11 mouse cellular contexts compared by ENCODE assay signal in the genomic region with DNA sequence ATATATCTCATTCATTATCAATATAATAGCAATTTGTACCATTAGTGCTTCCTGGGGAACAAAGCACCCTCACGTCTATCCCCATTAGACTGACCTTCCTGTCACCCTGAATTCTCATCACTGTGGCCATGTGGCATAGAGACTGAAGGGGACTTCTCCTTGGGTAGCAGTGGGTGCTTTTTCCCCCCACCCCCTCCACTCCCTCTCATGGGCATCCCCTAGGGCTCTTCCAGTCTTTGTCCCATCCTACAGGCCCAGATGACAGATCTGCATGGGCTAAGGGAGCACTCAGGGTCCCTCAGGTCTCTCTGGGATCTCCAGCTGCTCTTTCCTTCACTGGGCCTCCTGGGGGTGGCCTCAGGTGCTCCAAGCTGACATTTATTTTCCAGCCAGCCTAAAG.
A peak's percentile ranks its signal among the peaks of the same experiment; 100 is the strongest.
DNase-seq lines count a peak whose midpoint lies in the region; ATAC-seq and TF ChIP-seq lines count a peak whose summit lies in the region.
"Had no signal": no experiment of that assay in that cellular context is flagged by ENCODE, and none has a peak within 500 bp of the region (broad histone marks: within the 10 kb centered on the region; RNA-seq: fewer than 3 reads in every experiment).

No protein-coding gene starts in this region.

- ATAC-seq in midbrain, embryonic 11.5 days (ENCODE audit: low FRiP score) = 0 out of 2 replicates have a peak, but pooled peaks have one; percentile 33
- peak; percentile 57 for ATAC-seq in forebrain, embryonic 15.5 days (replicated peaks)
- peak; percentile 31; the same call in 1 of the 2 replicates for ATAC-seq in midbrain, embryonic 12.5 days (ENCODE audit: low FRiP score, low read depth)
- no peak for ATAC-seq in stomach, embryonic 15.5 days (ENCODE audit: insufficient read depth, low FRiP score, low read depth)

- TF ChIP-seq CTCF in cerebellum, adult 2 months (IDR thresholded peaks at IDR 0.05; ENCODE audit: borderline replicate concordance, insufficient read depth, low read depth, low read length) = no peak

- no peak overlapping the region for H3K4me2 ChIP-seq in midbrain, embryonic 11.5 days
- H3K4me2 ChIP-seq in forebrain, embryonic 15.5 days (replicated peaks) = no peak overlapping the region
- no peak overlapping the region for H3K4me2 ChIP-seq in midbrain, embryonic 12.5 days (replicated peaks)
- H3K4me2 ChIP-seq in stomach, embryonic 15.5 days = no peak overlapping the region
- H3K4me2 ChIP-seq: limb, embryonic 15.5 days had no signal

- H3K4me1 ChIP-seq in midbrain, embryonic 11.5 days (ENCODE audit: control insufficient read depth, insufficient read depth, low read length) = no peaks in the 10 kb centered on the region
- H3K4me1 ChIP-seq in midbrain, embryonic 10.5 days = no peaks in the 10 kb centered on the region
- peaks cover 28% of the 10 kb centered on the region for H3K4me1 ChIP-seq in forebrain, embryonic 15.5 days
- H3K4me1 ChIP-seq in midbrain, embryonic 12.5 days = peaks cover 21% of the 10 kb centered on the region
- 0 out of 2 replicates have a peak, but pooled peaks cover 5% of the 10 kb centered on the region for H3K4me1 ChIP-seq in stomach, embryonic 15.5 days
- H3K4me1 ChIP-seq in cerebellum, adult 2 months (ENCODE audit: control insufficient read depth, insufficient read depth, low read length) = peaks cover 9% of the 10 kb centered on the region

- TF ChIP-seq POLR2A in cerebellum, adult 2 months (IDR thresholded peaks at IDR 0.05; ENCODE audit: borderline replicate concordance, insufficient read depth, low read length) = no peak

- no peaks in the 10 kb centered on the region for H3K9me3 ChIP-seq in midbrain, embryonic 11.5 days (ENCODE audit: control insufficient read depth, low read length)
- no peaks in the 10 kb centered on the region for H3K9me3 ChIP-seq in midbrain, embryonic 10.5 days (replicated peaks)
- no peaks in the 10 kb centered on the region for H3K9me3 ChIP-seq in forebrain, embryonic 15.5 days
- H3K9me3 ChIP-seq in midbrain, embryonic 12.5 days = no peaks in the 10 kb centered on the region
- no peaks in the 10 kb centered on the region for H3K9me3 ChIP-seq in stomach, embryonic 15.5 days
- H3K9me3 ChIP-seq: limb, embryonic 15.5 days had no signal

- 74% methylated on average over 1 of the region's 1 CpGs for WGBS in midbrain, embryonic 11.5 days
- 75% methylated on average over 1 of the region's 1 CpGs for WGBS in midbrain, embryonic 10.5 days
- 2% methylated on average over 1 of the region's 1 CpGs for WGBS in forebrain, embryonic 15.5 days
- WGBS in midbrain, embryonic 12.5 days = 63% methylated on average over 1 of the region's 1 CpGs
- WGBS in stomach, embryonic 15.5 days = 49% methylated on average over 1 of the region's 1 CpGs
- 48% methylated on average over 1 of the region's 1 CpGs for WGBS in cerebellum, adult 2 months

- H3K36me3 ChIP-seq in midbrain, embryonic 11.5 days (ENCODE audit: control insufficient read depth, insufficient read depth, low read length) = no peaks in the 10 kb centered on the region
- peaks cover 30% of the 10 kb centered on the region for H3K36me3 ChIP-seq in midbrain, embryonic 10.5 days
- H3K36me3 ChIP-seq in forebrain, embryonic 15.5 days = peaks cover 29% of the 10 kb centered on the region
- peaks cover 29% of the 10 kb centered on the region for H3K36me3 ChIP-seq in midbrain, embryonic 12.5 days
- H3K36me3 ChIP-seq in stomach, embryonic 15.5 days = peaks cover 8% of the 10 kb centered on the region; the same call in 1 of the 2 replicates

- H3K4me3 ChIP-seq in midbrain, embryonic 11.5 days (ENCODE audit: low read depth, low read length) = no peak overlapping the region
- H3K4me3 ChIP-seq in midbrain, embryonic 10.5 days = no peak overlapping the region
- no peak overlapping the region for H3K4me3 ChIP-seq in forebrain, embryonic 15.5 days
- no peak overlapping the region for H3K4me3 ChIP-seq in midbrain, embryonic 12.5 days
- no peak overlapping the region for H3K4me3 ChIP-seq in stomach, embryonic 15.5 days (replicated peaks)
- no peak overlapping the region for H3K4me3 ChIP-seq in cerebellum, adult 2 months (replicated peaks; ENCODE audit: insufficient read depth, low read depth, low read length)
- H3K4me3 ChIP-seq: left cerebral cortex, adult 2 months; limb, embryonic 15.5 days had no signal

- DNase-seq in midbrain, embryonic 11.5 days (ENCODE audit: low spot score, missing footprints) = peak; percentile 83
- no peak for DNase-seq in midbrain, embryonic 10.5 days (ENCODE audit: low spot score)
- no peak for DNase-seq in cerebellum, adult 2 months
- DNase-seq in kidney, postnatal 36 days = no peak
- DNase-seq: adrenal gland, postnatal 25 days; right cerebral cortex, postnatal 14 days had no signal

- H3K27me3 ChIP-seq in midbrain, embryonic 11.5 days (ENCODE audit: control insufficient read depth, insufficient read depth, low read length) = no peaks in the 10 kb centered on the region
- no peaks in the 10 kb centered on the region for H3K27me3 ChIP-seq in midbrain, embryonic 10.5 days (ENCODE audit: low read depth, poor library complexity, severe bottlenecking)
- H3K27me3 ChIP-seq in forebrain, embryonic 15.5 days = no peaks in the 10 kb centered on the region
- H3K27me3 ChIP-seq in midbrain, embryonic 12.5 days = no peaks in the 10 kb centered on the region
- no peaks in the 10 kb centered on the region for H3K27me3 ChIP-seq in stomach, embryonic 15.5 days (replicated peaks)
- no peaks in the 10 kb centered on the region for H3K27me3 ChIP-seq in cerebellum, adult 2 months (ENCODE audit: control insufficient read depth, insufficient read depth, low read length)
- H3K27me3 ChIP-seq: limb, embryonic 15.5 days had no signal

- H3K9ac ChIP-seq in midbrain, embryonic 11.5 days (ENCODE audit: low read length) = no peak overlapping the region
- no peak overlapping the region for H3K9ac ChIP-seq in forebrain, embryonic 15.5 days (replicated peaks)
- no peak overlapping the region for H3K9ac ChIP-seq in midbrain, embryonic 12.5 days (replicated peaks)
- H3K9ac ChIP-seq in stomach, embryonic 15.5 days = no peak overlapping the region
- H3K9ac ChIP-seq: limb, embryonic 15.5 days had no signal

- H3K27ac ChIP-seq in midbrain, embryonic 11.5 days (ENCODE audit: low read depth, low read length) = no peak overlapping the region
- H3K27ac ChIP-seq in midbrain, embryonic 10.5 days (replicated peaks) = no peak overlapping the region
- H3K27ac ChIP-seq in forebrain, embryonic 15.5 days (replicated peaks) = peak overlapping the region; percentile 90
- peak overlapping the region; percentile 63 for H3K27ac ChIP-seq in midbrain, embryonic 12.5 days (replicated peaks)
- peak overlapping the region; percentile 14; the same call in 1 of the 2 replicates for H3K27ac ChIP-seq in stomach, embryonic 15.5 days
- H3K27ac ChIP-seq in cerebellum, adult 2 months (ENCODE audit: insufficient read depth, low read length) = no peak overlapping the region
- H3K27ac ChIP-seq: left cerebral cortex, adult 2 months; limb, embryonic 15.5 days had no signal

Comparison
In these comparisons a context has a peak if more than half of its experiments do, and no peak if none do; other contexts are left out.
1. H3K27ac ChIP-seq: peak in forebrain, embryonic 15.5 days (single experiment), midbrain, embryonic 12.5 days (single experiment) and stomach, embryonic 15.5 days (single experiment); none in midbrain, embryonic 11.5 days (single experiment), midbrain, embryonic 10.5 days (single experiment) and cerebellum, adult 2 months (single experiment).